Mouse (Mus musculus): ENCODE results near the gene Olfr1392.
A peak's percentile ranks its signal among the peaks of the same experiment; 100 is the strongest.
"Not testable (repeated sequence)": the region's sequence is repeated elsewhere in the genome, so short reads cannot be mapped to it uniquely, and the experiment has no call there.

Gene Olfr1392

GRCm38 (mm10) chr11:49284982-49285381 lies at the start of gene Olfr1392:
Gene Olfr1392 (plus strand): TSS chr11:49285282.
- not testable (repeated sequence) for DNase-seq (ENCODE audit: low read depth in 2 of 2, low spot score in 2 of 2)

GRCm38 (mm10) chr11:49235459-49236207 lies 49.4 kb upstream of the Olfr1392 start:
- no peak for DNase-seq (ENCODE audit: low read depth in 2 of 2, low spot score in 2 of 2)

DNA sequence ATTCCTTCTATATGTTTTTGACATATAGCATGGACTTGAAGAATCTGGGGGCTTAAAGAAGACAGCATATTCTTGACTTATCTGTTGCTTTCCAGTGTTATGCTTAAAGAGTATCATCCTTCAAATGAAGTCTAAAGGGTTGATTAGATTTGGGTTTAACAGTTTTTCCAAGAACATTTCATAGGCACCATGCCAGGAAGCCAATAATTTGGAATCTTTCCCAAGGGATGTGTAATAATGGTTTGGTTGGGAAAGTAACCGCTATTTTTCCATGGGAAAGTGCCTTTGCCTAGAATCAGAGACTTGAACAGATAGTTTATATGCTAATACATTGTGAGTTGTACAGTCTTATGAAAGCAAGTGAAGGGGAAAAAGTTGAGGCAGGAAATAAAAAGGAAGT lies 48.2 kb upstream of the Olfr1392 start:
- no peak for DNase-seq (ENCODE audit: low read depth in 2 of 2, low spot score in 2 of 2)

DNA sequence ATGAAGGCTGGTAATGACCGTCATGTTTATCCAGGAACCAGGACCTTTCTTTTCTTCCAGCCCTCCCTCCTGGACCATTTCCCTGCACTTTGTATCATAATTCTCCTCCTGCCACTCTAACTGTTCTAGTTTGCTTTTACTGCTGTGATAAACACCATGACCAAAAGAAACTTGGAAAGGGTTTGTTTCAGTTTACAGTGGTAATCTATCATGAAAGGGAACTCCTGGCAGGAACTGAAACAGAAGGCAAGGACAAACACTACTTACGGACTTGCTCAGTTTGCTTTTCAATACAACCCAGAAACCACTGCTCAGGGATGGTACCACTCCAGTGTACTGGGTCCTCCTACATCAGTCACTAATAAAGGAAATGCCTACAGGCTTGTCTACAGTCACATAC lies 47.5 kb upstream of the Olfr1392 start:
- no peak for DNase-seq (ENCODE audit: low read depth in 2 of 2, low spot score in 2 of 2)

DNA sequence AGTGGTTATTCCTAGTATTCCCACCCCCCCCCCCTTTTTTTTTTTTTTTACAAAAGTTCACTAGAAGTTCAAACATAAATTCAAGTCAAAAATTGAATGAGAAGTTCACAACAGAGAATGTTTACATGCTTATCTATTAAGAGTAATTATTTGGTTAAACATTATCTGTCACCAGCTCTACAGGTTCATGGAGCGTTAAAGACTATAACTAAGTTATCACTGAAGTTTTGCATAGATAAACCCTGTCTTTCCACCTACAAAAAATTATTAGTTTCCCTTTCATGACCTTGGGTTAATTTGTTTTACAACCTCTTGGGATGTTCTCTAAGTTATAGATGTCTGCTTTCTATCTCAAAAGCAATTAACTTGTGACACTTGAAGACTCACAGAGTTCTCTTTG lies 44.8 kb upstream of the Olfr1392 start:
- no peak for DNase-seq (ENCODE audit: low read depth in 2 of 2, low spot score in 2 of 2)

DNA sequence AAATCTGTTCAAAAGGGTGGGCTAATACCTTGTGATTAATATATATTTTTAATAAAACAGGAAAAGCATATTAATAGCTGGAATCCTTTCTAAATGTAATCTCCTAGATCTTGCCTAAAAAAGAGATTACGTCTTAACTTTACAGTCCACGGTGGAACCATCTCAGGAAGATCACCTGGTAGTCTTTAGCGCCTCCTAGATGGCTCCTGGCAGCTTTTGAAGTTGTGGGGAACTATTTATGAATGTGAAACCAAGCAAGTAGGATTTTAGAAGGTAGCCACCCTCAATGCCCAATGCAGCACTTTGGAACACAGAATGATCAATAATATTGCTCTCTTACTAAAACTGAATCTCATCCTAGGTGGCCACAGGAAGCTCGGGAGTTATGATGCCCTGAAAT lies 44.2 kb upstream of the Olfr1392 start:
- DNase-seq (ENCODE audit: low read depth in 2 of 2, low spot score in 2 of 2), result no peak

- no peak for DNase-seq (ENCODE audit: low read depth in 2 of 2, low spot score in 2 of 2)
Measured at GRCm38 (mm10) chr11:49241471-49241870, 43.6 kb upstream of the Olfr1392 start.

DNA sequence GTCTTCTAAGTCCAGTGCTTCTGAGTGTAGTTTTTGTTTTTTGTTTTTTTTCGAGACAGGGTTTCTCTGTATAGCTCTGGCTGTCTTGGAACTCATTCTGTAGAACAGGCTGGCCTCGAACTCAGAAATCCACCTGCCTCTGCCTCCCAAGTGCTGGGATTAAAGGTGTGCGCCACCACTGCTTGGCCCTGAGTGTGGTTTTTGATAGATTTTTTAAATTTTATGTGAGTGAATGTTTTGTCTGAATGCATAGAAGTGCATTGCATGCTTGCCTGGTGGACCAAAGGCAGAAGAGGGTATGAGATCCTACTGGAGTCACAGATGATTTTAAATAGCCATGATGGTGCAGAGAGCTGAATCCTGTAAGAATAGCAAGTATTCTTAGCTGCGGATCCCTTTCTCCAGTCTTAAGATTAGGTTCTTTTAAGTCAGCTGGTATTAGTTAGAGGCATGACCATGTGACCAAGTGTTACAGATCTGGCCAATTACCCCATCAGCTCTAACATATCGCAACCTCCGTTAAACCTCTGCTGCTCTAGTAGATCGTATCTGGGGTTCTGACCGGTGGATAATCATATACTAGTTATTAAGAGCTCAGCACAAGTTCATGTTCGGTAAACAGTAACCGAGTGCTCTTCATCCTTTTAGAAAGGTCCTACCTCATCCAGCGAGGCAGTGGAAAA lies 42.0 kb upstream of the Olfr1392 start:
- DNase-seq (ENCODE audit: low read depth in 2 of 2, low spot score in 2 of 2), result no peak

GRCm38 (mm10) chr11:49243727-49244594 lies 41.1 kb upstream of the Olfr1392 start, which contains the start of gene Mgat1:
Gene Mgat1 (plus strand): TSS chr11:49244191.
- peak; percentile 90 to 92 for DNase-seq (ENCODE audit: low read depth in 2 of 2, low spot score in 2 of 2)

- DNase-seq (ENCODE audit: low read depth in 2 of 2, low spot score in 2 of 2), result no peak
Measured at GRCm38 (mm10) chr11:49244595-49244930, 40.5 kb upstream of the Olfr1392 start.

- DNase-seq (ENCODE audit: low read depth in 2 of 2, low spot score in 2 of 2), result no peak
Measured at GRCm38 (mm10) chr11:49245176-49245575, 39.9 kb upstream of the Olfr1392 start.

DNA sequence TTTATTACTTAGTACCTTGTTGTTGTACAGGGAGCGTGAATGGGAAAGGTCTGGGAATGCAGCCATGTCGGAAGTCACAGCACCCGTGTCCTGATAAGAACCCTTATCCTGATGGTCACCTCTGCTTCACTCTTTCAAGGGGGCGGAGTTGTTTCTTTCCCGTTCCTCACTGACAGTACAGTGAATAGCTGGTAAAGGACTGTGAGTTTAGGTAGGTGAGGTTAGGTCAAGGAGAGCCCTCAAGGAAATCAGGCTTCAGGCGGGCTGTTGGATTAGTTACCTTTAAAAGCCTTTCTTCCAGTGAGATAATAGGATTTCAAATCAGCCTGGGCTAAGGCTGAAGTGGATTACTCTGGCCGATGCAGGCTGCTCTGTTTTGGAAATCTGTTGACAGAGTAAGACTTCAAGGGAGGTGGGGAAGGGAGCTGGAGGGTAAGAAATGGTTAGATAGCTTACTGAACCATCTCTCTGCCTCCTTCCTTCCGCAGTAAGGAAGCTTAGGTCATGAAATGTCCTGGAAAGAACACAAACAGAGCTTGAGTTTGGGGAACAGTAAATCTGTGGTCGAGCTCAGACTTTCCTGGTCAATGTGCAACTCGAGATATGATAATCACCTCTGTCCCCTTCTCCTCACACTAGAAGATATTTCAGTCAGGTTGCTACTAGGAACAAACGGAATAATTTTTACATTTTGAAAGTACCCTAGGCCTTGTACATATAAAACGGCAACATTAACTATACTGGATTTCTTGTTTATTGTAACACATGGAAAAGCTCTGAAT lies 39.3 kb upstream of the Olfr1392 start:
- no peak for DNase-seq (ENCODE audit: low read depth in 2 of 2, low spot score in 2 of 2)

DNA sequence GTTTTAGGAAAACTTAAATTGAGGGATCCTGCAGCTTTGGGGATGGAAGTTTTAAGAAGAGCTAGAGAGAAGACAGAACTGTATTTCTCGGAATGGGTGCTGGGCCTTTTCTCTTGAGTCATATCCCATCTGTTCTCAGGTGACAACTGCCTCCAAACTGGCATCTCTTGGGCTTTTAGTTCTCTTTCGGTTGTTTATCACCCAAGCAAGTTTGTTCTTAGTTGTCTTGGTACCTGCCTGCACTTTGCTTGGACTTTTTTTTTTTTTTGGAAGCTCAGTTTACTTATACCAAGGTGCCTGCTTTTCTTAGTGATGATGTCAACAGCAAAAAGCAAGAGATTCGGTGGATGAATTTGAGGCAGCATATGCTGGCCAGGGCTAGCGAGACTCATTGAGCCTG lies 38.6 kb upstream of the Olfr1392 start:
- no peak for DNase-seq (ENCODE audit: low read depth in 2 of 2, low spot score in 2 of 2)

DNA sequence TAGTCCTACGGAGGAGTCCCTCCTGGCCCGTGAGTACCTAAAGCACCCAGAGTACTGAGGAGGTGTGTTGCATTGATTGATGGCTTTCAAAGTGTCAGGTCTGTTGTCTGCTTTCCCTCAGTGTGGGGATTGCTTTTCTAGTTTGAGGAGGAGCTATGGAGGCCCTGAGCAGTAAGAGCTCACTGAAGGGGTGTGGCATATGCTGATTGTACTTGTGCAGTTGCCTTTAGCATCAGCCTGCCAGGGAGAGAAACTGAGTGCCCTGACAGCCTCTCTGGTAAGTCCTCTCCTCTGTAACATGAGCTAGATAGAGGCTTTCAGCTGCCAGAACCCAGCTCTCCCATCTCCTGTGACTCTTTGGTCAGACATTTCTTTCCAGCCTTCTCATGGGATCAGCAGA lies 37.8 kb upstream of the Olfr1392 start:
- DNase-seq (ENCODE audit: low read depth in 2 of 2, low spot score in 2 of 2), result no peak

GRCm38 (mm10) chr11:49248226-49248973 lies 36.7 kb upstream of the Olfr1392 start:
- DNase-seq (ENCODE audit: low read depth in 2 of 2, low spot score in 2 of 2), result no peak

- DNase-seq (ENCODE audit: low read depth in 2 of 2, low spot score in 2 of 2), result no peak
Measured at GRCm38 (mm10) chr11:49248974-49249700, 35.9 kb upstream of the Olfr1392 start.

DNA sequence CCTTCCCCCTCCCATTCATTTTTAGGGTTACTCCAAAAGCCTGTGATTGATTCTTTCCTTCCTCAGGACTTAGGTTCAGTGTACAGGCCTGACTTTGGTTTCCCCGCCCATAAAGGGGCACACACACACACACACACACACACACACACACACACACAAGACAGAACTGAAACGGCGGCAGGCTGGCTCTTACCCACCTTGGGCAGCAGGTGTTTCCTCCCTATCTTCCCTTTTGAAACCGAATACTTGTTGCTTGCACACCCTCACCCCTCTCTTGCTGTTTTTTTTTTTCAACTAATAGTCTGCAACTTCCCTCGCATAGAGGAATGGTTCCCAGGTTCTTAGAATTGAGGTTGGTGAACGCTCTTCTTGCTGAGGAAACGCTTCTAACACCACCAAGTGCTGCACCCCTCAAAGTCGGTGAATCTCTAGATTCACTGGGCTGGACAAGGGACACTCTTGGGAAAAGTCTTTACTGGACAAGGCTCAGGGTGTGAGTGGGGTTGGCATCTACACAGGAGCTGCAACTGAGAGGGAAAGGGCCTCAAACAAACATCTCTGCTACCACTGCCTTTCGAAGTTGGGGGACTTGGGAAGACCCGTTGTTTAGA lies 35.2 kb upstream of the Olfr1392 start:
- DNase-seq (ENCODE audit: low read depth in 2 of 2, low spot score in 2 of 2), result peak; percentile 62 to 67

- DNase-seq (ENCODE audit: low read depth in 2 of 2, low spot score in 2 of 2), result peak; percentile 51 to 54
Measured at GRCm38 (mm10) chr11:49250422-49251379, 34.4 kb upstream of the Olfr1392 start.
